Mouse (Mus musculus): ENCODE measurements around the gene Vmp1. TPM values are rescaled to one million over a fixed set of nuclear protein-coding genes. Genes with fewer than 3 reads are reported as not detected.

Gene Vmp1
- total RNA-seq, 2 experiments from 2014 or later = 144 to 167 TPM

- H3K27ac ChIP-seq = no peak overlapping the region
- intact Hi-C loops (cut with DNase I) = no loop called here
- no peak overlapping the region for H3K4me3 ChIP-seq
- TF ChIP-seq CTCF (IDR thresholded peaks at IDR 0.05) = no peak
- DNase-seq (ENCODE audit: extremely low spot score in 1 of 2, low spot score in 2 of 2) = no peak
Observed at GRCm38 (mm10) chr11:86691956-86692355, 8.3 kb upstream of the Vmp1 start.

GRCm38 (mm10) chr11:86691482-86691881 lies 7.8 kb upstream of the Vmp1 start:
- Histone ChIP-seq H3K4me3 (no peak overlapping the region), H3K27ac (no peak overlapping the region)
- DNase-seq (ENCODE audit: extremely low spot score in 1 of 2, low spot score in 2 of 2) = no peak
- intact Hi-C loops (cut with DNase I) = no loop called here
- no peak for TF ChIP-seq CTCF (IDR thresholded peaks at IDR 0.05)

GRCm38 (mm10) chr11:86690383-86690782 lies 6.7 kb upstream of the Vmp1 start:
- intact Hi-C loops (cut with DNase I) = no loop called here
- no peak for DNase-seq (ENCODE audit: extremely low spot score in 1 of 2, low spot score in 2 of 2)
- no peak overlapping the region for H3K27ac ChIP-seq
- no peak overlapping the region for H3K4me3 ChIP-seq
- TF ChIP-seq CTCF (IDR thresholded peaks at IDR 0.05) = no peak

- Histone ChIP-seq H3K27ac (no peak overlapping the region), H3K4me3 (no peak overlapping the region)
- no peak for DNase-seq (ENCODE audit: extremely low spot score in 1 of 2, low spot score in 2 of 2)
- intact Hi-C loops (cut with DNase I) = no loop called here
- no peak for TF ChIP-seq CTCF (IDR thresholded peaks at IDR 0.05)
Observed at GRCm38 (mm10) chr11:86685366-86685765, 1.7 kb upstream of the Vmp1 start.

GRCm38 (mm10) chr11:86684126-86685012 lies 733 bp upstream of the Vmp1 start:
- DNase-seq (ENCODE audit: extremely low spot score in 1 of 2, low spot score in 2 of 2) = no peak
- peak overlapping the region; percentile 85 for H3K27ac ChIP-seq
- intact Hi-C loops (cut with DNase I) = no loop called here
- no peak for TF ChIP-seq CTCF (IDR thresholded peaks at IDR 0.05)
- H3K4me3 ChIP-seq = peak overlapping the region; percentile 98

- Histone ChIP-seq H3K4me3 (peak overlapping the region; percentile 98), H3K27ac (peak overlapping the region; percentile 85)
- no peak for DNase-seq (ENCODE audit: extremely low spot score in 1 of 2, low spot score in 2 of 2)
- intact Hi-C loops (cut with DNase I) = loop anchor here (1.0 kb wide), 1 partner anchor 74 kb away; the partner anchor contains the start of gene Cltc
- no peak for TF ChIP-seq CTCF (IDR thresholded peaks at IDR 0.05)
Observed at GRCm38 (mm10) chr11:86682861-86683260, 775 bp downstream of the Vmp1 start.

GRCm38 (mm10) chr11:86681423-86681822 lies 2.2 kb downstream of the Vmp1 start:
- H3K27ac ChIP-seq = no peak overlapping the region
- TF ChIP-seq CTCF (IDR thresholded peaks at IDR 0.05) = no peak
- H3K4me3 ChIP-seq = no peak overlapping the region
- no peak for DNase-seq (ENCODE audit: extremely low spot score in 1 of 2, low spot score in 2 of 2)
- intact Hi-C loops (cut with DNase I) = no loop called here

- intact Hi-C loops (cut with DNase I) = no loop called here
- no peak overlapping the region for H3K4me3 ChIP-seq
- no peak for DNase-seq (ENCODE audit: extremely low spot score in 1 of 2, low spot score in 2 of 2)
- no peak for TF ChIP-seq CTCF (IDR thresholded peaks at IDR 0.05)
- H3K27ac ChIP-seq = no peak overlapping the region
Observed at GRCm38 (mm10) chr11:86680729-86681128, 2.9 kb downstream of the Vmp1 start.

GRCm38 (mm10) chr11:86678957-86679356 lies 4.7 kb downstream of the Vmp1 start:
- DNase-seq (ENCODE audit: extremely low spot score in 1 of 2, low spot score in 2 of 2) = no peak
- no peak overlapping the region for H3K27ac ChIP-seq
- intact Hi-C loops (cut with DNase I) = no loop called here
- no peak overlapping the region for H3K4me3 ChIP-seq
- no peak for TF ChIP-seq CTCF (IDR thresholded peaks at IDR 0.05)

- Histone ChIP-seq H3K27ac (peak overlapping the region; percentile 42; the same call in 1 of the 2 replicates), H3K4me3 (no peak overlapping the region)
- no peak for TF ChIP-seq CTCF (IDR thresholded peaks at IDR 0.05)
- intact Hi-C loops (cut with DNase I) = no loop called here
- DNase-seq (ENCODE audit: extremely low spot score in 1 of 2, low spot score in 2 of 2) = no peak
Observed at GRCm38 (mm10) chr11:86675520-86675919, 8.1 kb downstream of the Vmp1 start.

- Histone ChIP-seq H3K27ac (peak overlapping the region; percentile 67), H3K4me3 (no peak overlapping the region)
- intact Hi-C loops (cut with DNase I) = no loop called here
- TF ChIP-seq CTCF (IDR thresholded peaks at IDR 0.05) = no peak
- DNase-seq (ENCODE audit: extremely low spot score in 1 of 2, low spot score in 2 of 2) = no peak
Observed at GRCm38 (mm10) chr11:86672772-86673171, 10.9 kb downstream of the Vmp1 start.

GRCm38 (mm10) chr11:86671041-86671675 lies 12.5 kb downstream of the Vmp1 start:
- no peak for DNase-seq (ENCODE audit: extremely low spot score in 1 of 2, low spot score in 2 of 2)
- peak overlapping the region; percentile 72 for H3K27ac ChIP-seq
- no peak for TF ChIP-seq CTCF (IDR thresholded peaks at IDR 0.05)
- intact Hi-C loops (cut with DNase I) = no loop called here
- no peak overlapping the region for H3K4me3 ChIP-seq

Measured in left cerebral cortex, adult 2 months (tissue).